9 mouse cellular contexts compared by ENCODE assay signal in genomic region chr8:70553740-70554139, GRCm38 (mm10). TPM values are rescaled to one million over a fixed set of nuclear protein-coding genes. Genes with fewer than 3 reads are reported as not detected.
DNase-seq lines count a peak whose midpoint lies in the region; ATAC-seq and TF ChIP-seq lines count a peak whose summit lies in the region.
"Had no signal": no experiment of that assay in that cellular context is flagged by ENCODE, and none has a peak within 500 bp of the region (broad histone marks: within the 10 kb centered on the region; RNA-seq: fewer than 3 reads in every experiment).

No protein-coding gene starts in this region.

- ATAC-seq in intestine, embryonic 14.5 days (replicated peaks; ENCODE audit: low FRiP score, low TSS enrichment, low read depth): no peak
- no peak for ATAC-seq in intestine, postnatal 0 days
- ATAC-seq in heart, postnatal 0 days (ENCODE audit: insufficient read depth, low read depth): peak; percentile 36

- H3K4me1 ChIP-seq in intestine, embryonic 14.5 days (replicated peaks; ENCODE audit: control insufficient read depth, insufficient read depth, low read length): peaks cover 18% of the 10 kb centered on the region
- peaks cover 17% of the 10 kb centered on the region for H3K4me1 ChIP-seq in intestine, postnatal 0 days (replicated peaks; ENCODE audit: control insufficient read depth, insufficient read depth, low read length)
- H3K4me1 ChIP-seq in heart, postnatal 0 days (ENCODE audit: control insufficient read depth, insufficient read depth): peaks cover 72% of the 10 kb centered on the region

- no peaks in the 10 kb centered on the region for H3K36me3 ChIP-seq in intestine, embryonic 14.5 days (ENCODE audit: control insufficient read depth, insufficient read depth, low read length)
- H3K36me3 ChIP-seq in intestine, postnatal 0 days (ENCODE audit: control insufficient read depth, insufficient read depth): no peaks in the 10 kb centered on the region; the same call in 1 of the 2 replicates
- H3K36me3 ChIP-seq in heart, postnatal 0 days (replicated peaks; ENCODE audit: control insufficient read depth, insufficient read depth, low read length): no peaks in the 10 kb centered on the region

- no peak overlapping the region for H3K4me2 ChIP-seq in intestine, embryonic 14.5 days (ENCODE audit: low read length)
- H3K4me2 ChIP-seq in intestine, postnatal 0 days (replicated peaks; ENCODE audit: low read depth): no peak overlapping the region
- no peak overlapping the region for H3K4me2 ChIP-seq in heart, postnatal 0 days (ENCODE audit: low read depth, low read length)

- DNase-seq in intestine, embryonic 14.5 days (ENCODE audit: low spot score): no peak
- peak; percentile 70 for DNase-seq in Muller cell, postnatal 12 days (ENCODE audit: inconsistent ontology term)
- DNase-seq in cerebellum, adult 9-11 months: peak; percentile 87
- DNase-seq in heart, postnatal 0 days (ENCODE audit: low spot score): peak; percentile 63
- peak; percentile 76 for DNase-seq in lung, postnatal 10 days
- DNase-seq in frontal cortex, postnatal 10 days (ENCODE audit: low spot score in 2 of 2): no peak
- no peak for DNase-seq in layer of hippocampus, adult 9-11 months

- 0 out of 2 replicates have a peak, but pooled peaks have one; percentile 48 for TF ChIP-seq EP300 in heart, postnatal 0 days (IDR thresholded peaks at IDR 0.05; ENCODE audit: low read depth)

- peak overlapping the region; percentile 48; the same call in 1 of the 2 replicates for H3K27ac ChIP-seq in intestine, embryonic 14.5 days (ENCODE audit: low read depth)
- no peak overlapping the region for H3K27ac ChIP-seq in intestine, postnatal 0 days (ENCODE audit: low read depth, low read length)
- peak overlapping the region; percentile 87 for H3K27ac ChIP-seq in heart, postnatal 0 days (ENCODE audit: low read depth)

- H3K4me3 ChIP-seq in intestine, embryonic 14.5 days (ENCODE audit: low read depth, low read length): no peak overlapping the region
- no peak overlapping the region for H3K4me3 ChIP-seq in intestine, postnatal 0 days (ENCODE audit: low read depth, low read length)
- no peak overlapping the region for H3K4me3 ChIP-seq in heart, postnatal 0 days (ENCODE audit: low read depth, low read length)

- no peak for TF ChIP-seq CTCF in intestine, postnatal 0 days (IDR thresholded peaks at IDR 0.05; ENCODE audit: low read depth)
- no peak for TF ChIP-seq CTCF in heart, postnatal 0 days (IDR thresholded peaks at IDR 0.05; ENCODE audit: low read depth)

- no peak overlapping the region for H3K9ac ChIP-seq in intestine, embryonic 14.5 days (ENCODE audit: low read length)
- no peak overlapping the region for H3K9ac ChIP-seq in intestine, postnatal 0 days (ENCODE audit: low read depth, low read length)
- no peak overlapping the region for H3K9ac ChIP-seq in heart, postnatal 0 days (replicated peaks; ENCODE audit: low read depth, low read length)

- no peaks in the 10 kb centered on the region for H3K9me3 ChIP-seq in intestine, embryonic 14.5 days (ENCODE audit: control insufficient read depth, low read length)
- no peaks in the 10 kb centered on the region for H3K9me3 ChIP-seq in intestine, postnatal 0 days (ENCODE audit: control insufficient read depth)
- H3K9me3 ChIP-seq in heart, postnatal 0 days (replicated peaks; ENCODE audit: control insufficient read depth, low read length): no peaks in the 10 kb centered on the region

- no peaks in the 10 kb centered on the region for H3K27me3 ChIP-seq in intestine, embryonic 14.5 days (replicated peaks; ENCODE audit: control insufficient read depth, insufficient read depth, low read length)
- no peaks in the 10 kb centered on the region for H3K27me3 ChIP-seq in intestine, postnatal 0 days (replicated peaks; ENCODE audit: control insufficient read depth, insufficient read depth, low read length)
- no peaks in the 10 kb centered on the region for H3K27me3 ChIP-seq in heart, postnatal 0 days (ENCODE audit: control insufficient read depth, insufficient read depth, low read length)
- H3K27me3 ChIP-seq: CH12.LX had no signal

RNA-seq across cellular contexts. Expression of gene Ell, which starts 14.5 kb away (rescaled TPM):
- polyA plus RNA-seq in intestine, embryonic 14.5 days (2014; fragmentation: Nextera tagmentation; extraction: Ambion mirVana): 16.6 and 18.5 TPM in 2 replicates
- 11.8 and 13.0 TPM in 2 replicates for polyA plus RNA-seq in intestine, postnatal 0 days (2015; fragmentation: Nextera tagmentation; extraction: Ambion mirVana)
- total RNA-seq in heart, postnatal 0 days (2014; rRNA removed; ENCODE audit: low replicate concordance): 7.3 and 13.9 TPM in 2 replicates
- polyA plus RNA-seq in heart, postnatal 0 days (2015; fragmentation: Nextera tagmentation; extraction: Ambion mirVana): 7.9 and 9.1 TPM in 2 replicates

RNA-seq across cellular contexts. Expression of gene Kxd1, which starts 26.0 kb away (rescaled TPM):
- polyA plus RNA-seq in intestine, embryonic 14.5 days (2014; fragmentation: Nextera tagmentation; extraction: Ambion mirVana): 71.1 and 77.6 TPM in 2 replicates
- 46.4 and 52.1 TPM in 2 replicates for polyA plus RNA-seq in intestine, postnatal 0 days (2015; fragmentation: Nextera tagmentation; extraction: Ambion mirVana)
- total RNA-seq in heart, postnatal 0 days (2014; rRNA removed; ENCODE audit: low replicate concordance): 110 and 120 TPM in 2 replicates
- 93.5 and 96.7 TPM in 2 replicates for polyA plus RNA-seq in heart, postnatal 0 days (2015; fragmentation: Nextera tagmentation; extraction: Ambion mirVana)

RNA-seq across cellular contexts. Expression of gene Fkbp8, which starts 26.2 kb away (rescaled TPM):
- polyA plus RNA-seq in intestine, embryonic 14.5 days (2014; fragmentation: Nextera tagmentation; extraction: Ambion mirVana): 271 and 278 TPM in 2 replicates
- polyA plus RNA-seq in intestine, postnatal 0 days (2015; fragmentation: Nextera tagmentation; extraction: Ambion mirVana): 199 and 203 TPM in 2 replicates
- 422 and 440 TPM in 2 replicates for total RNA-seq in heart, postnatal 0 days (2014; rRNA removed; ENCODE audit: low replicate concordance)
- polyA plus RNA-seq in heart, postnatal 0 days (2015; fragmentation: Nextera tagmentation; extraction: Ambion mirVana): 195 and 200 TPM in 2 replicates

RNA-seq across cellular contexts. Expression of gene Isyna1, which starts 40.4 kb away (rescaled TPM):
- 86.8 and 106 TPM in 2 replicates for polyA plus RNA-seq in intestine, embryonic 14.5 days (2014; fragmentation: Nextera tagmentation; extraction: Ambion mirVana)
- polyA plus RNA-seq in intestine, postnatal 0 days (2015; fragmentation: Nextera tagmentation; extraction: Ambion mirVana): 19.4 and 21.0 TPM in 2 replicates
- total RNA-seq in heart, postnatal 0 days (2014; rRNA removed; ENCODE audit: low replicate concordance): 111 and 125 TPM in 2 replicates
- polyA plus RNA-seq in heart, postnatal 0 days (2015; fragmentation: Nextera tagmentation; extraction: Ambion mirVana): 53.3 and 59.6 TPM in 2 replicates

RNA-seq across cellular contexts. Expression of gene Uba52, which starts 43.1 kb away (rescaled TPM):
- 1,195 and 1,247 TPM in 2 replicates for polyA plus RNA-seq in intestine, embryonic 14.5 days (2014; fragmentation: Nextera tagmentation; extraction: Ambion mirVana)
- 805 and 863 TPM in 2 replicates for polyA plus RNA-seq in intestine, postnatal 0 days (2015; fragmentation: Nextera tagmentation; extraction: Ambion mirVana)
- 887 and 1,064 TPM in 2 replicates for total RNA-seq in heart, postnatal 0 days (2014; rRNA removed; ENCODE audit: low replicate concordance)
- polyA plus RNA-seq in heart, postnatal 0 days (2015; fragmentation: Nextera tagmentation; extraction: Ambion mirVana): 1,011 and 1,075 TPM in 2 replicates

Comparison
In these comparisons a context has a peak if more than half of its experiments do, and no peak if none do; other contexts are left out.
1. DNase-seq: peak in Muller cell, postnatal 12 days (single experiment), cerebellum, adult 9-11 months (single experiment), heart, postnatal 0 days (single experiment) and lung, postnatal 10 days (single experiment); none in intestine, embryonic 14.5 days (single experiment), frontal cortex, postnatal 10 days (0 of 2) and layer of hippocampus, adult 9-11 months (single experiment).